Mouse (Mus musculus) cortical plate, adult 2 months (tissue): ENCODE results near the gene Armc7.
A peak's percentile ranks its signal among the peaks of the same experiment; 100 is the strongest.

ENCODE experiments used
- CTCF ChIP-seq: fragments of 200-500 bp; IDR thresholded peaks from 2 replicates; pipeline ENCODE4 v1.5.1; 2011; ENCODE audit warnings: mild to moderate bottlenecking, control low read depth, low read length; ENCODE audit not compliant: insufficient read depth; ENCODE audit errors: extremely low read depth
- POLR2A ChIP-seq: fragments of 200-500 bp; IDR thresholded peaks from 2 replicates; pipeline ENCODE4 v1.6.1; 2011; ENCODE audit warnings: mild to moderate bottlenecking, low read length, control low read depth; ENCODE audit not compliant: insufficient read depth; ENCODE audit errors: extremely low read depth

DNA sequence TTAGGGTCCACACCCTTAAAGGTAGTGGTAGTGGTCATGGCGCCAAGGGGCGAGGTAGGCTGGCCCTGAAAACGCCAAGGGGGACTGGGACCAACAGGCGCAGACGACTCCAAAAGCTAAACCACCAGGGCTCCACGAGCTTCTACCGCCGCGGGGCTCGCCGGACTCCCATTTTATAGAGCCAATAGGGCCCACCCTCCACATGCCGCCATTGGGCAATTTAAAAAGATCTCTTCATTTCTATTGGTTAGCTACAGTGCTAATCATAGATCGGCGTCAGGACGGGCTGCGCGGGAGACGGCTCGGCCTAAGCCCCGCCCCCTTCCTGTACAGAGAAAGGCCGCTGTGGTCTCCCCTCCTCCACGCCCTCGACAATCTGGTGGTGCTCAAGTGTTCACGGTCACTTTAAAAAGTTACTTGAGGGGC, 38.8 kb downstream of the Armc7 start, which contains the start of gene Jpt1:
- TF ChIP-seq POLR2A (peak; percentile 100), CTCF (no peak)
